Mouse (Mus musculus) myocyte (in vitro differentiated cells): Measurements from ENCODE around the gene Coa7. TPM values are rescaled to one million over a fixed set of nuclear protein-coding genes. Genes with fewer than 3 reads are reported as not detected.
A peak's percentile ranks its signal among the peaks of the same experiment; 100 is the strongest.

ENCODE experiments used
- H3K27me3 ChIP-seq: one replicate; pipeline ENCODE4 v1.6.1; 2011; ENCODE audit not compliant: control insufficient read depth, insufficient read depth, insufficient read length
- H3K36me3 ChIP-seq: one replicate; pipeline ENCODE4 v1.6.1; 2011; ENCODE audit not compliant: control insufficient read depth, insufficient read depth
- H3K4me2 ChIP-seq: one replicate; pipeline ENCODE4 v1.6.1; 2011; ENCODE audit warnings: low read depth, control low read depth
- H3K4me3 ChIP-seq: one replicate; pipeline ENCODE4 v1.5.1; 2011; ENCODE audit warnings: mild to moderate bottlenecking, control low read depth, moderate library complexity
- H3K79me2 ChIP-seq: one replicate; pipeline ENCODE4 v1.6.1; 2011; ENCODE audit not compliant: control insufficient read depth, insufficient read depth
- H3ac ChIP-seq: one replicate; pipeline ENCODE4 v1.6.1; 2011; ENCODE audit not compliant: control insufficient read depth, insufficient read length
- CEBPB ChIP-seq: IDR thresholded peaks from 2 replicates; pipeline ENCODE4 v1.6.1; 2011; ENCODE audit warnings: mild to moderate bottlenecking, moderate library complexity; ENCODE audit not compliant: poor library complexity, insufficient read depth, severe bottlenecking
- E2F4 ChIP-seq: IDR thresholded peaks from one replicate; pipeline ENCODE4 v1.6.1; 2011; ENCODE audit warnings: mild to moderate bottlenecking, control low read depth, moderate library complexity; ENCODE audit not compliant: insufficient read depth
- MAX ChIP-seq: IDR thresholded peaks from one replicate; pipeline ENCODE4 v1.6.1; 2011; ENCODE audit warnings: low read depth, mild to moderate bottlenecking, control low read depth
- MYOD1 ChIP-seq, 3 experiments: IDR thresholded peaks; one replicate each; pipeline ENCODE4 v1.6.1; 2011; ENCODE audit warnings: control low read depth in 2 of 3, low read depth in 2 of 3, mild to moderate bottlenecking in 2 of 3, moderate library complexity in 1 of 3; ENCODE audit not compliant: insufficient read length in 2 of 3, control insufficient read depth in 1 of 3
- MYOG ChIP-seq, 3 experiments: IDR thresholded peaks; one replicate each; pipeline ENCODE4 v1.6.1; 2011; ENCODE audit warnings: control low read depth in 2 of 3, low read depth in 2 of 3, mild to moderate bottlenecking in 2 of 3; ENCODE audit not compliant: insufficient read length in 2 of 3, control insufficient read depth in 1 of 3, insufficient read depth in 1 of 3
- POLR2A ChIP-seq: IDR thresholded peaks from one replicate; pipeline ENCODE4 v1.6.1; 2011; ENCODE audit warnings: low read depth, mild to moderate bottlenecking, control low read depth, moderate library complexity; ENCODE audit not compliant: insufficient read length
- POLR2AphosphoS2 ChIP-seq: IDR thresholded peaks from one replicate; pipeline ENCODE4 v1.6.1; 2011; ENCODE audit warnings: low read depth, control low read depth; ENCODE audit not compliant: insufficient read length
- REST ChIP-seq: IDR thresholded peaks from one replicate; pipeline ENCODE4 v1.6.1; 2011; ENCODE audit warnings: mild to moderate bottlenecking, control low read depth, moderate library complexity; ENCODE audit not compliant: insufficient read depth, insufficient read length
- SRF ChIP-seq: IDR thresholded peaks from one replicate; pipeline ENCODE4 v1.6.1; 2011; ENCODE audit warnings: low read depth; ENCODE audit not compliant: control insufficient read depth, insufficient read length
- TCF12 ChIP-seq: IDR thresholded peaks from one replicate; pipeline ENCODE4 v1.6.1; 2011; ENCODE audit warnings: mild to moderate bottlenecking, control low read depth; ENCODE audit not compliant: poor library complexity, insufficient read depth, severe bottlenecking
- TCF3 ChIP-seq: IDR thresholded peaks from one replicate; pipeline ENCODE4 v1.6.1; 2011; ENCODE audit warnings: low read depth, control low read depth; ENCODE audit not compliant: insufficient read length
- USF1 ChIP-seq: IDR thresholded peaks from one replicate; pipeline ENCODE4 v1.6.1; 2011; ENCODE audit warnings: low read depth, mild to moderate bottlenecking, control low read depth, moderate library complexity
- polyA plus RNA-seq: library from polyadenylated mRNA; unstranded; fragments of >200 nt; fragmentation: generic; extraction: Trizol; gene quantifications from one replicate; pipeline ENCODE4 v1.2.1, GENCODE M21; 2012; ENCODE audit warnings: missing spikeins

Gene Coa7
- polyA plus RNA-seq, result 31.9 TPM

- no peaks in the 10 kb centered on the region for H3K36me3 ChIP-seq
- no peaks in the 10 kb centered on the region for H3K27me3 ChIP-seq
- H3ac ChIP-seq, result peak within 1 kb of the TSS; percentile 30
- H3K79me2 ChIP-seq, result peaks cover 9% of the 10 kb centered on the region
- peak within 1 kb of the TSS; percentile 88 for H3K4me3 ChIP-seq
- peak within 1 kb of the TSS; percentile 97 for H3K4me2 ChIP-seq
- TF ChIP-seq TCF12 (no peak), SRF (peak; percentile 56), USF1 (peak; percentile 91), MYOG (IDR thresholded peaks at IDR 0.05; ENCODE audit: control insufficient read depth in 1 of 3, insufficient read depth in 1 of 3, insufficient read length in 2 of 3, low read depth in 2 of 3) (peak in 1 of 3 experiments; percentile 35), POLR2A (peak; percentile 55), CEBPB (no peak), REST (no peak), TCF3 (no peak), MAX (no peak), MYOD1 (IDR thresholded peaks at IDR 0.05; ENCODE audit: control insufficient read depth in 1 of 3, insufficient read length in 2 of 3, low read depth in 2 of 3) (no peak), POLR2AphosphoS2 (no peak), E2F4 (peak; percentile 3)
Measured at GRCm38 (mm10) chr4:108327730-108328484, at the start of gene Coa7. Gene Coa7 (plus strand): TSS chr4:108328140.

DNA sequence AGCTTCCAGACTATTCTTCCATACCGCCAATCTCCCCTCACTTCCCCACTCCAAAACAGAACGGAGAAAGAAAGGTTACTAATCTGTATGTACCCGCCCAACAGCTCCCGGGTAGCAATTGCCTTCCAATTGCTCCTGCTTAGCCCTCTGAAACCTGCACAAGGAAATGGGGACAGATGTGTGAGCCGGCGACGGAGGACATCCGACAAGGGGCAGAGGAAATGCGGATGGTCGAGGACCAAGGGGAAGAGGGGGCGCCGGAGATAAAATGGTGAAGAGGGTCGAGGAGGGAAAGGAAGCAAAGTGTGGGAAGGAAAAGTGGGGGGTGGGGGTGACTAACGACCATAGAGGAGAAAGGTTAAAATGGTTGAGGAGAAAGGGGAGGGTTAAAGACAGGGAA, 27.7 kb upstream of the Coa7 start:
- TF ChIP-seq E2F4 (no peak), TCF12 (no peak), REST (no peak), USF1 (no peak), MAX (no peak), SRF (no peak), MYOD1 (IDR thresholded peaks at IDR 0.05; ENCODE audit: control insufficient read depth in 1 of 3, insufficient read length in 2 of 3, low read depth in 2 of 3) (no peak), POLR2AphosphoS2 (no peak), MYOG (IDR thresholded peaks at IDR 0.05; ENCODE audit: control insufficient read depth in 1 of 3, insufficient read depth in 1 of 3, insufficient read length in 2 of 3, low read depth in 2 of 3) (no peak), POLR2A (no peak), TCF3 (no peak), CEBPB (no peak)
- peak overlapping the region; percentile 80 for H3K4me2 ChIP-seq

DNA sequence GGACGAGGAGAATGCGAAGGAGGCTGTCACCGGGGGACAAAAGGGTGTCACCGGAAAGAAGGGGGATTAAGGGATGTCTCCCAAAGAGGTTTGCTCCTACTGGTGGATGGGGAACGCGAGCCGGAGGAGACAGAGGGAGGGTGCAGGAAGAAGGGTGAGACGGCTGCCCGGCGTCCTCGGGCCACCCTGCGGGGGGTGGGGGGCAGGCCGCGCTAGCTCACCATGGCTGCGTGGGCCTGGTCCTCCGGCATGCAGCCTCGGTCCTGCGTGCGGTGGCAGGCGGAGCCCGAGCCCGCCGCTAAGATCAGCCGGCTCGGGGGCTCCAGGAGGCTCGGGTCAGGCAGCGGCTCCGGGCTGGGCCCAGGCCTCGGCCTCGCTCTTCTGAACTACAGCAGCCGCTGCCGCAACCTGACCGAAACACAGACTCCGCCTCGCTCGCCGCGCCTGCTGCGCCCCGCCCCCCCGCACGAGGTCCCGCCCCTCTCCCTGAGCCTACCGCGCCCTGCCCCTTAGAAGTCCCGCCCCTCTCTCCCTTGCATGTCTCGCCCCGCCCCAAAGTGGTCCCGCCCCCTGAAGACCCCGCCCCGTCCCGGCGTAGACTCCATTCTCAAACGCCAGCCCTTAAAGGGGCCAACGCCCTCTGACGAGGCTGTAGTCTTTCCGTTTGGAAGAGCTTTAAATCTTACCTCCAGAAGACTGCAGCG, 27.1 kb upstream of the Coa7 start, which contains the start of gene Zyg11b:
Gene Zyg11b, minus strand, starts transcription at position 427 of the 704 bp plus-strand sequence.
- TF ChIP-seq REST, result no peak
- peak in 1 of 3 experiments; percentile 12 for TF ChIP-seq MYOD1 (IDR thresholded peaks at IDR 0.05; ENCODE audit: control insufficient read depth in 1 of 3, insufficient read length in 2 of 3, low read depth in 2 of 3)
- TF ChIP-seq POLR2A, result peak; percentile 94
- TF ChIP-seq E2F4, result no peak
- no peak for TF ChIP-seq TCF3
- no peak for TF ChIP-seq MYOG (IDR thresholded peaks at IDR 0.05; ENCODE audit: control insufficient read depth in 1 of 3, insufficient read depth in 1 of 3, insufficient read length in 2 of 3, low read depth in 2 of 3)
- TF ChIP-seq MAX, result no peak
- TF ChIP-seq CEBPB, result no peak
- no peak for TF ChIP-seq USF1
- peak; percentile 40 for TF ChIP-seq SRF
- peak; percentile 91 for TF ChIP-seq POLR2AphosphoS2
- no peak for TF ChIP-seq TCF12
- H3K4me3 ChIP-seq, result peak within 1 kb of the TSS; percentile 66
- H3K27me3 ChIP-seq, result no peaks in the 10 kb centered on the region
- peaks cover 48% of the 10 kb centered on the region for H3K79me2 ChIP-seq
- H3K4me2 ChIP-seq, result peak within 1 kb of the TSS; percentile 80
- peak within 1 kb of the TSS; percentile 98 for H3ac ChIP-seq
- no peaks in the 10 kb centered on the region for H3K36me3 ChIP-seq

More for the DNA sequence above, 27.7 kb upstream of the Coa7 start:
- no peaks in the 10 kb centered on the region for H3K27me3 ChIP-seq
- peaks cover 53% of the 10 kb centered on the region for H3K79me2 ChIP-seq
- peak overlapping the region; percentile 98 for H3ac ChIP-seq
- peak overlapping the region; percentile 66 for H3K4me3 ChIP-seq
- H3K36me3 ChIP-seq, result no peaks in the 10 kb centered on the region

GRCm38 (mm10) chr4:108302296-108302890, 25.5 kb upstream of the Coa7 start:
- TF ChIP-seq SRF (no peak), TCF3 (no peak), CEBPB (no peak), POLR2AphosphoS2 (no peak), MAX (no peak), USF1 (no peak), POLR2A (no peak), MYOD1 (IDR thresholded peaks at IDR 0.05; ENCODE audit: control insufficient read depth in 1 of 3, insufficient read length in 2 of 3, low read depth in 2 of 3) (no peak), MYOG (IDR thresholded peaks at IDR 0.05; ENCODE audit: control insufficient read depth in 1 of 3, insufficient read depth in 1 of 3, insufficient read length in 2 of 3, low read depth in 2 of 3) (no peak), TCF12 (no peak), E2F4 (no peak), REST (no peak)
- H3K4me2 ChIP-seq, result no peak overlapping the region
- no peak overlapping the region for H3K4me3 ChIP-seq
- H3ac ChIP-seq, result no peak overlapping the region
- H3K36me3 ChIP-seq, result no peaks in the 10 kb centered on the region
- H3K79me2 ChIP-seq, result peaks cover 32% of the 10 kb centered on the region
- H3K27me3 ChIP-seq, result no peaks in the 10 kb centered on the region
